Mouse (Mus musculus) CH12.LX (cell line): Measurements from ENCODE around the gene Shisa8. TPM values are rescaled to one million over a fixed set of nuclear protein-coding genes. Genes with fewer than 3 reads are reported as not detected.
A peak's percentile ranks its signal among the peaks of the same experiment; 100 is the strongest.

ENCODE experiments used
- DNase-seq: peaks from one replicate; pipeline ENCODE4 v3.0.0-alpha.2; 2013; ENCODE audit errors: extremely low read depth
- H3K27ac ChIP-seq: 2 replicates; pipeline ENCODE4 v1.5.1; 2012; ENCODE audit warnings: low read depth, mild to moderate bottlenecking, control low read depth, moderate library complexity; ENCODE audit not compliant: insufficient read depth
- H3K27me3 ChIP-seq: replicated peaks from 2 replicates; pipeline ENCODE3; 2012; ENCODE audit warnings: inconsistent platforms
- H3K36me3 ChIP-seq, 2 experiments: replicated peaks in 1 of 2; 2 replicates each; pipeline versions ENCODE3 to v1.6.1; 2012; ENCODE audit warnings: inconsistent platforms in 1 of 2, low read length in 1 of 2, mild to moderate bottlenecking in 1 of 2, mixed read lengths in 1 of 2, moderate library complexity in 1 of 2; ENCODE audit not compliant: control insufficient read depth in 1 of 2, insufficient read depth in 1 of 2
- H3K4me1 ChIP-seq, 2 experiments: 2 replicates each; pipeline ENCODE4 v1.6.1; 2012; ENCODE audit warnings: inconsistent platforms in 1 of 2, moderate library complexity in 1 of 2; ENCODE audit not compliant: insufficient read depth in 2 of 2, control insufficient read depth in 1 of 2
- H3K4me2 ChIP-seq: 2 replicates; pipeline ENCODE4 v1.6.1; 2012; ENCODE audit warnings: low read depth, mild to moderate bottlenecking, control low read depth; ENCODE audit not compliant: poor library complexity, insufficient read depth, severe bottlenecking
- H3K4me3 ChIP-seq, 3 experiments: fragments of 150-350 bp in 1 of 3; sonication (generic) in 1 of 3; replicated peaks in 1 of 3; 2 replicates each; pipeline versions ENCODE3 to v1.5.1; 2011 to 2012; ENCODE audit warnings: low read depth in 2 of 3, low read length in 2 of 3, mild to moderate bottlenecking in 2 of 3, moderate library complexity in 2 of 3, control low read depth in 1 of 3, improper control_type of control experiment in 1 of 3, inconsistent platforms in 1 of 3, mixed read lengths in 1 of 3; ENCODE audit not compliant: poor library complexity in 1 of 3
- H3K79me2 ChIP-seq: replicated peaks from 2 replicates; pipeline ENCODE4 v1.6.1; 2012; ENCODE audit warnings: mild to moderate bottlenecking, moderate library complexity; ENCODE audit not compliant: control insufficient read depth, poor library complexity, insufficient read depth, severe bottlenecking; ENCODE audit errors: extremely low read depth
- H3K9ac ChIP-seq: 2 replicates; pipeline ENCODE4 v1.6.1; 2012; ENCODE audit warnings: low read depth, mild to moderate bottlenecking, control low read depth, moderate library complexity; ENCODE audit not compliant: insufficient read depth
- H3K9me3 ChIP-seq: replicated peaks from 2 replicates; pipeline ENCODE3; 2012; ENCODE audit warnings: low read length, inconsistent platforms, mixed read lengths
- CTCF ChIP-seq, 2 experiments: IDR thresholded peaks in 1 of 2; conservative IDR thresholded peaks in 1 of 2; 2 replicates each; pipeline ENCODE4 v1.5.1; 2011 to 2012; ENCODE audit warnings: low read depth in 2 of 2, low read length in 2 of 2, improper control_type of control experiment in 1 of 2, inconsistent platforms in 1 of 2, mild to moderate bottlenecking in 1 of 2, moderate library complexity in 1 of 2
- IRF4 ChIP-seq: IDR thresholded peaks from 2 replicates; pipeline ENCODE4 v1.6.1; 2014; ENCODE audit warnings: low read depth, mild to moderate bottlenecking, inconsistent platforms, low read length, improper control_type of control experiment
- MAX ChIP-seq: IDR thresholded peaks from 2 replicates; pipeline ENCODE4 v1.6.1; 2011; ENCODE audit warnings: low read length, improper control_type of control experiment
- NELFE ChIP-seq: IDR thresholded peaks from 2 replicates; pipeline ENCODE4 v1.6.1; 2011; ENCODE audit warnings: low read depth, low read length, improper control_type of control experiment
- POLR2A ChIP-seq: IDR thresholded peaks from 2 replicates; pipeline ENCODE4 v1.6.1; 2011; ENCODE audit warnings: low read depth, mild to moderate bottlenecking, improper control_type of control experiment, low read length
- RAD21 ChIP-seq: IDR thresholded peaks from 2 replicates; pipeline ENCODE4 v1.6.1; 2011; ENCODE audit warnings: low read depth, mild to moderate bottlenecking, low read length, improper control_type of control experiment, moderate library complexity
- SIN3A ChIP-seq: IDR thresholded peaks from 2 replicates; pipeline ENCODE4 v1.6.1; 2012; ENCODE audit warnings: low read length, improper control_type of control experiment, inconsistent platforms
- SMC3 ChIP-seq: IDR thresholded peaks from 2 replicates; pipeline ENCODE4 v1.6.1; 2011; ENCODE audit warnings: low read depth, low read length, improper control_type of control experiment
- TCF12 ChIP-seq: IDR thresholded peaks from 2 replicates; pipeline ENCODE4 v1.6.1; 2014; ENCODE audit warnings: low read depth, mild to moderate bottlenecking, inconsistent platforms, low read length, improper control_type of control experiment
- USF2 ChIP-seq: conservative IDR thresholded peaks from 2 replicates; pipeline ENCODE4 v1.6.1; 2011; ENCODE audit warnings: low read depth, low read length, improper control_type of control experiment
- ZC3H11A ChIP-seq: IDR thresholded peaks from 2 replicates; pipeline ENCODE4 v1.6.1; 2012; ENCODE audit warnings: low read depth, mild to moderate bottlenecking, inconsistent platforms, low read length, improper control_type of control experiment
- ZNF384 ChIP-seq: IDR thresholded peaks from 2 replicates; pipeline ENCODE4 v1.6.1; 2012; ENCODE audit warnings: low read depth, low read length, improper control_type of control experiment, inconsistent platforms
- dilution Hi-C: fragments of 300-500 bp; cut with MboI; formaldehyde crosslinking; loops from 2 replicates; pipeline ENCODE4 v1.14.3; 2020; ENCODE audit warnings: low sequenced_read_pairs; ENCODE audit not compliant: extremely low pct_unique_long_range_greater_than_20kb, extremely low pct_ligation_motif_present
- in situ Hi-C: fragments of 300-500 bp; cut with MboI; formaldehyde crosslinking; loops from 3 replicates; pipeline ENCODE4 v1.14.3; 2019; ENCODE audit warnings: low sequenced_read_pairs, low pct_ligation_motif_present, low pct_unique_long_range_greater_than_20kb, mixed read lengths
- polyA plus RNA-seq: library from polyadenylated mRNA; unstranded; fragments of >175 nt; gene quantifications from 2 replicates; pipeline ENCODE4 v1.2.1, GENCODE M21; 2012; ENCODE audit warnings: low read depth; ENCODE audit not compliant: insufficient read length
- total RNA-seq, 2 experiments: library from RNA; depleted of rRNA; stranded (reverse); fragments of 300-350 nt in 1 of 2; fragments of >200 nt in 1 of 2; gene quantifications; 2 replicates each; pipeline ENCODE4 v1.2.3; 2012 to 2014

Gene Shisa8
- total RNA-seq (2012; rRNA removed) (152 and 159 TPM in 2 replicates), total RNA-seq (2014; rRNA removed) (94.6 and 103 TPM in 2 replicates), polyA plus RNA-seq (64.2 and 83.4 TPM in 2 replicates)

- peaks cover 16 to 50% of the 10 kb centered on the region in 2 experiments for H3K4me1 ChIP-seq
- H3K27ac ChIP-seq = peak within 1 kb of the TSS; percentile 77
- H3K27me3 ChIP-seq = no peaks in the 10 kb centered on the region
- H3K4me3 ChIP-seq = peak within 1 kb of the TSS; percentile 74 to 98 (median 93)
- peaks cover 8 to 33% of the 10 kb centered on the region in 2 experiments for H3K36me3 ChIP-seq
- TF ChIP-seq POLR2A (peak; percentile 46; the same call in 1 of the 2 replicates), TCF12 (0 out of 2 replicates have a peak, but pooled peaks have one; percentile 51), SIN3A (no peak; the same call in 1 of the 2 replicates)
- TF ChIP-seq, all 38 proteins: peak for 2
- Histone ChIP-seq H3K9me3 (no peaks in the 10 kb centered on the region), H3K9ac (peak within 1 kb of the TSS; percentile 82), H3K79me2 (peaks cover 69% of the 10 kb centered on the region), H3K4me2 (peak within 1 kb of the TSS; percentile 88)
- DNase-seq = no peak
- dilution Hi-C loops (no loop called here), in situ Hi-C loops (loop anchor here (10.0 kb wide), 1 partner anchor 68 kb away; the partner anchor contains the start of gene Srebf2)
These were observed at the start of gene Shisa8 for GRCm38 (mm10) chr15:82212752-82213063. Gene Shisa8, minus strand, starts transcription at chr15:82212815.

GRCm38 (mm10) chr15:82259510-82259909 lies 46.9 kb upstream of the Shisa8 start:
- dilution Hi-C loops = no loop called here
- Histone ChIP-seq H3K4me1 (peaks cover 8 to 17% of the 10 kb centered on the region in 2 experiments), H3K27ac (no peak overlapping the region), H3K27me3 (peaks cover 89% of the 10 kb centered on the region), H3K36me3 (no peaks in the 10 kb centered on the region), H3K79me2 (no peaks in the 10 kb centered on the region), H3K4me2 (no peak overlapping the region), H3K4me3 (no peak overlapping the region), H3K9ac (no peak overlapping the region), H3K9me3 (peaks cover 10% of the 10 kb centered on the region)
- in situ Hi-C loops = loop anchor here (25.0 kb wide), 1 partner anchor 828 kb away; the partner anchor contains the start of gene Serhl
- DNase-seq = peak; percentile 64
- peak; percentile 80 to 100 for TF ChIP-seq CTCF (conservative IDR thresholded peaks at IDR 0.05 in 1 of 2, IDR thresholded peaks at IDR 0.05 in 1 of 2; ENCODE audit: low read depth in 2 of 2, low read length in 2 of 2)
- peak; percentile 27; the same call in 1 of the 2 replicates for TF ChIP-seq ZNF384
- TF ChIP-seq ZC3H11A = 0 out of 2 replicates have a peak, but pooled peaks have one; percentile 11
- no peak for TF ChIP-seq POLR2A
- peak; percentile 95; the same call in 1 of the 2 replicates for TF ChIP-seq NELFE
- TF ChIP-seq USF2 = no peak
- TF ChIP-seq SMC3 = peak; percentile 87
- peak; percentile 43 for TF ChIP-seq RAD21
- 0 out of 2 replicates have a peak, but pooled peaks have one; percentile 32 for TF ChIP-seq TCF12
- peak; percentile 10; the same call in 1 of the 2 replicates for TF ChIP-seq IRF4

- H3K27me3 ChIP-seq = peaks cover 67% of the 10 kb centered on the region
- no peak overlapping the region for H3K9ac ChIP-seq
- TF ChIP-seq CTCF (conservative IDR thresholded peaks at IDR 0.05 in 1 of 2, IDR thresholded peaks at IDR 0.05 in 1 of 2; ENCODE audit: low read depth in 2 of 2, low read length in 2 of 2) (peak in 1 of 2 experiments; percentile 21; a peak in 1 of 4 replicates), MAX (no peak), TCF12 (peak; percentile 33; the same call in 1 of the 2 replicates)
- TF ChIP-seq, all 38 proteins: peak for 2
- Histone ChIP-seq H3K4me1 (peaks cover 8 to 17% of the 10 kb centered on the region in 2 experiments), H3K9me3 (peaks cover 18% of the 10 kb centered on the region), H3K36me3 (no peaks in the 10 kb centered on the region), H3K4me3 (no peak overlapping the region), H3K79me2 (no peaks in the 10 kb centered on the region), H3K4me2 (no peak overlapping the region), H3K27ac (no peak overlapping the region)
- peak; percentile 35 for DNase-seq
- dilution Hi-C loops (no loop called here), in situ Hi-C loops (loop anchor here (25.0 kb wide), 1 partner anchor 831 kb away; the partner anchor contains the start of gene Serhl)
These were observed 43.3 kb upstream of the Shisa8 start for GRCm38 (mm10) chr15:82255944-82256383.
